Mouse (Mus musculus) CH12.LX (cell line): ENCODE results near the gene Gimap7.

ENCODE experiments used
- CHD1 ChIP-seq: IDR thresholded peaks from 2 replicates; pipeline ENCODE4 v1.6.1; 2012; ENCODE audit warnings: low read depth, low read length, improper control_type of control experiment, inconsistent platforms
- CTCF ChIP-seq, 2 experiments: IDR thresholded peaks in 1 of 2; conservative IDR thresholded peaks in 1 of 2; 2 replicates each; pipeline ENCODE4 v1.5.1; 2011 to 2012; ENCODE audit warnings: low read depth in 2 of 2, low read length in 2 of 2, improper control_type of control experiment in 1 of 2, inconsistent platforms in 1 of 2, mild to moderate bottlenecking in 1 of 2, moderate library complexity in 1 of 2
- EP300 ChIP-seq: IDR thresholded peaks from 2 replicates; pipeline ENCODE4 v1.6.1; 2011; ENCODE audit warnings: low read length, improper control_type of control experiment
- ETS1 ChIP-seq: conservative IDR thresholded peaks from 2 replicates; pipeline ENCODE4 v1.6.1; 2012; ENCODE audit warnings: low read depth, mild to moderate bottlenecking, inconsistent platforms, low read length, improper control_type of control experiment, moderate library complexity
- JUN ChIP-seq: IDR thresholded peaks from 2 replicates; pipeline ENCODE4 v1.6.1; 2011; ENCODE audit warnings: low read depth, mild to moderate bottlenecking, low read length, improper control_type of control experiment, moderate library complexity; ENCODE audit not compliant: insufficient read depth
- MAFK ChIP-seq: IDR thresholded peaks from 2 replicates; pipeline ENCODE4 v1.6.1; 2011; ENCODE audit warnings: low read length, improper control_type of control experiment; ENCODE audit not compliant: insufficient replicate concordance
- POLR2A ChIP-seq: IDR thresholded peaks from 2 replicates; pipeline ENCODE4 v1.6.1; 2011; ENCODE audit warnings: low read depth, mild to moderate bottlenecking, improper control_type of control experiment, low read length
- RCOR1 ChIP-seq: conservative IDR thresholded peaks from 2 replicates; pipeline ENCODE4 v1.6.1; 2012; ENCODE audit warnings: low read depth, mild to moderate bottlenecking, inconsistent platforms, low read length, improper control_type of control experiment
- TBP ChIP-seq: conservative IDR thresholded peaks from 2 replicates; pipeline ENCODE4 v1.6.1; 2011; ENCODE audit warnings: low read depth, low read length, improper control_type of control experiment
- TCF12 ChIP-seq: IDR thresholded peaks from 2 replicates; pipeline ENCODE4 v1.6.1; 2014; ENCODE audit warnings: low read depth, mild to moderate bottlenecking, inconsistent platforms, low read length, improper control_type of control experiment
- UBTF ChIP-seq: IDR thresholded peaks from 2 replicates; pipeline ENCODE4 v1.6.1; 2012; ENCODE audit warnings: low read depth, mild to moderate bottlenecking, inconsistent platforms, low read length, improper control_type of control experiment, moderate library complexity

- TF ChIP-seq CTCF (conservative IDR thresholded peaks at IDR 0.05 in 1 of 2, IDR thresholded peaks at IDR 0.05 in 1 of 2; ENCODE audit: low read depth in 2 of 2, low read length in 2 of 2) (no peak), EP300 (no peak), RCOR1 (no peak), CHD1 (no peak), ETS1 (no peak), TCF12 (no peak), POLR2A (no peak), TBP (no peak), UBTF (no peak), MAFK (no peak), JUN (no peak)
Measured at GRCm38 (mm10) chr6:48727761-48728160, 9.3 kb downstream of the Gimap7 start.
